Mouse (Mus musculus) hematopoietic multipotent progenitor cell, adult 10-12 weeks (in vitro differentiated cells): ENCODE measurements around the gene Tulp4. TPM values are rescaled to one million over a fixed set of nuclear protein-coding genes. Genes with fewer than 3 reads are reported as not detected.

Experiments
- polyA plus RNA-seq: library from polyadenylated mRNA; stranded (reverse); fragments of >175 nt; gene quantifications from 2 replicates; pipeline ENCODE4 v1.2.3, GENCODE M21; 2012; ENCODE audit warnings: low replicate concordance

The Tulp4 gene
- polyA plus RNA-seq: 47.0 and 76.4 TPM in 2 replicates

GRCm38 (mm10) chr17:6106361-6107014, at the start of gene Tulp4:
Tulp4 (plus strand) TSS chr17:6106437.

DNA sequence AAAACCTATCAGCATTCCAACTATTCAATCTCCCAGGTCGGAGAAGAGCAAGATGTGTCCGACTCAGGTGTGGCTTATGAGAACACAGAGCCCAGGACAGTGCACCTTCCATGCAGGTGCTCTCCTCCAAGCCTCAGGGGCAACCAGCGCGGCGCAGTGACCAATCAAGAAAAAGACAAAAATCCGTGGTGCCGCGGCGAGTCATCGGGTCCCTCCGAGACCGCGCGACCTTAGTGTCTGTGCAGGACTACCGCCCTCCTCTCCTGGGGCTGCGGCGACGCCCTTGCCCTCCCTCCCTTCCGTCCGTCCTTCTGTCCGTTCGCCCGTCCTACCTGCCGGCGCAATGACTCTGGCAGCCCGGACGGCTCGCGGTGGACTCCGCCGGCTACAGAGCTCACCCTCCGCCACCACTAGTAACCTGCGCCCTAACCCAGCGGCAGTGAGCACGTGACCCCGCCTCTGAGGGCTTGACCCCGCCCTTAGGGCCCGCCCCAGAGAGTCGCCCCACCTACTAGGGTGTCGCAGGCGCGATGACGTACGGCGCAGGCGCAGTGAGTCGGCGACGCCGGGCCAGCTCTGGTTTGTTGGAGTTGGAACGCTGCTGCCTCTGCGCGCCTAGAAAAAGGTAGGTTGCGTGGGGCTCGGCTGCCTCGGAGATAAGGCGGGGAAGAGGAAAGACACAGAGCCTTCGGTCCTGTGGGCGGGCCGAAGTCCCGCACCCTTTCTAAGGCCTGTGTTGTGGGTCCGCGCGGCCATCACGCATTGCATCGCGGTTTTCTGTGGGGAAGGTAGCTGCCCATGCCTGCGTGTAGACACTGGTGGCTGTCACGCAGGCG, 26.7 kb upstream of the Tulp4 start, which contains the start of the genes Serac1 and Gtf2h5:
Serac1 (minus strand) TSS at position 455 of the 836 bp plus-strand sequence.
Gtf2h5 (plus strand) TSS at position 500 of the 836 bp plus-strand sequence.

DNA sequence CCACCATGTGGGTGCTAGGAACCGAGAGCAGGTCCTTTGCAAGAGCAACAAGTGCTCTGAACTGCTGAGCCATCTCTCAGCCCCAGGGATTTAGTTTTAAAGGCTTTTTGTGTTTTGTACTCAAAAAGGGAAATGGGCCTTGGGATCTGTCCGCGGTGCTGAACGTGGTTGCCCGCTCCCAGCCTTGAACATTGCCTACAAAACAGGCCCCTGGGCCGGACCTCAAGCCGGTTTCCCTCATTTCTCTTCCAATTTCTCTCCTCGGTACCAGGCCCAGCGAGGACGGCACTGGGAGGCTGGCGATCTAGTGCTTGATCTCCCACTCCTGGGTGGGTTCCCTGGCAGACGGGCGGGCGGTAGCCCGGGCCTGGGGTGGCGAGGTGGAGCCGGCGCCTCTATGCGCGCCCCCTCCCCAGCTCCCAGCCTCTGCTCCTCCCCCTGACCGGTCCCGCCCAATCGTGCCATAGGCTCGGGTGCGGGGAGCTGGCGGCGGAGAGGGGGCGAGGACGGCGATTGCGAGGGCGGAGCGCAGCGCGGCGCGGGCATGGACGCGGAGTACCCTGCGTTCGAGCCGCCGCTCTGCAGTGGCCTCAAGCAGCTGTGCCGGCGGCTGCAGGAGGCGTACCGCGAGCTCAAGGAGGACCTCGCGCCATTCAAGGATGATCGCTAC, 150.3 kb downstream of the Tulp4 start, which contains the start of gene Tmem181a:
Tmem181a (plus strand) TSS at position 461 of the 670 bp plus-strand sequence.

Other genes starting within 250 kb of the Tulp4 start
- 5.2 and 8.6 TPM in 2 replicates for gene Synj2, start 165.2 kb upstream of the Tulp4 start, polyA plus RNA-seq
- gene Serac1, start 26.7 kb upstream of the Tulp4 start, polyA plus RNA-seq: 3.8 and 4.0 TPM in 2 replicates
- 1.2 and 3.6 TPM in 2 replicates for gene Gtf2h5, start 26.7 kb upstream of the Tulp4 start, polyA plus RNA-seq
- gene Tmem181a, start 150.4 kb downstream of the Tulp4 start, polyA plus RNA-seq: 4.9 and 9.4 TPM in 2 replicates
- gene Dynlt1a, start 211.1 kb downstream of the Tulp4 start, polyA plus RNA-seq: 0.36 and 0.86 TPM in 2 replicates